Mouse (Mus musculus) liver, embryonic 14.5 days (tissue): ENCODE results near the gene Gm8369. TPM values are rescaled to one million over a fixed set of nuclear protein-coding genes. Genes with fewer than 3 reads are reported as not detected.
"Not testable (repeated sequence)": the region's sequence is repeated elsewhere in the genome, so short reads cannot be mapped to it uniquely, and the experiment has no call there.

Source experiments
- ATAC-seq: fragments of 200-750 bp; cut with Nextera tagmentation; 2 replicates; pipeline ENCODE4 v1.8.0; 2017; ENCODE audit warnings: moderate number of reproducible peaks, mild to moderate bottlenecking, moderate library complexity; ENCODE audit not compliant: insufficient read depth
- DNase-seq, 3 experiments: peaks; one replicate each; pipeline ENCODE4 v3.0.0-alpha.2; 2012 to 2013; ENCODE audit warnings: low read depth in 3 of 3, low spot score in 3 of 3
- H3K27ac ChIP-seq: fragments of 300-500 bp; sonication (generic); 2 replicates; pipeline ENCODE4 v1.5.1; 2014; ENCODE audit warnings: moderate library complexity, mild to moderate bottlenecking, control low read depth, inconsistent platforms
- H3K27me3 ChIP-seq: fragments of 300-500 bp; sonication (generic); 2 replicates; pipeline ENCODE4 v1.6.1; 2014; ENCODE audit warnings: mild to moderate bottlenecking, low read length, moderate library complexity; ENCODE audit not compliant: control insufficient read depth, insufficient read depth
- H3K36me3 ChIP-seq: fragments of 300-500 bp; sonication (generic); replicated peaks from 2 replicates; pipeline ENCODE4 v1.6.1; 2014; ENCODE audit warnings: low read depth; ENCODE audit not compliant: control insufficient read depth, insufficient read depth
- H3K4me1 ChIP-seq, 2 experiments: fragments of 200-500 bp in 1 of 2; fragments of 300-500 bp in 1 of 2; sonication (generic) in 1 of 2; replicated peaks; 2 replicates each; pipeline ENCODE4 v1.6.1; 2012 to 2014; ENCODE audit warnings: antibody characterized with exemption in 1 of 2, inconsistent platforms in 1 of 2, low read length in 1 of 2; ENCODE audit not compliant: control insufficient read depth in 2 of 2, insufficient read depth in 2 of 2
- H3K4me2 ChIP-seq: fragments of 300-500 bp; sonication (generic); 2 replicates; pipeline ENCODE4 v1.6.1; 2014; ENCODE audit warnings: low read depth, mild to moderate bottlenecking, control low read depth, moderate library complexity
- H3K4me3 ChIP-seq, 2 experiments: fragments of 200-500 bp in 1 of 2; fragments of 300-500 bp in 1 of 2; sonication (generic) in 1 of 2; 2 replicates each; pipeline ENCODE4 v1.5.1; 2012 to 2014; ENCODE audit warnings: low read depth in 2 of 2, low read length in 2 of 2, mild to moderate bottlenecking in 2 of 2, control low read depth in 1 of 2, inconsistent platforms in 1 of 2, moderate library complexity in 1 of 2; ENCODE audit not compliant: insufficient read depth in 1 of 2
- H3K9ac ChIP-seq: fragments of 300-500 bp; sonication (generic); replicated peaks from 2 replicates; pipeline ENCODE4 v1.6.1; 2014; ENCODE audit warnings: mild to moderate bottlenecking, control low read depth, moderate library complexity
- H3K9me3 ChIP-seq: fragments of 300-500 bp; sonication (generic); 2 replicates; pipeline ENCODE4 v1.6.1; 2016; ENCODE audit warnings: low read length, mixed read lengths; ENCODE audit not compliant: control insufficient read depth
- CTCF ChIP-seq: IDR thresholded peaks from 2 replicates; pipeline ENCODE4 v1.5.1; 2016; ENCODE audit warnings: antibody characterized with exemption, low read depth, control low read depth
- EP300 ChIP-seq: IDR thresholded peaks from 2 replicates; pipeline ENCODE4 v1.6.1; 2016; ENCODE audit warnings: antibody characterized with exemption, low read depth
- WGBS: fragments of 180-500 bp; shearing (Covaris S2); extraction: QIAGEN DNeasy Blood & Tissue Kit; methylation state at CpG from one replicate; pipeline ENCODE4 v1.1.7; 2014; ENCODE audit not compliant: insufficient replicate concordance; 5-methylcytosine and 5-hydroxymethylcytosine counted together
- polyA plus RNA-seq, 2 experiments: library from polyadenylated mRNA; depleted of rRNA in 1 of 2; stranded (reverse) in 1 of 2; unstranded in 1 of 2; fragments of >200 nt; fragmentation: Nextera tagmentation in 1 of 2; extraction: Ambion mirVana in 1 of 2; gene quantifications; 2 replicates each; pipeline versions ENCODE4 v1.2.1 to v1.2.3; 2012 to 2014

Gm8369 gene
- polyA plus RNA-seq, 2 experiments: 0.07 TPM; not detected in 1

- H3K27ac ChIP-seq: no peak overlapping the region
- H3K36me3 ChIP-seq: no peaks in the 10 kb centered on the region
- no peaks in the 10 kb centered on the region for H3K4me1 ChIP-seq
- H3K27me3 ChIP-seq: no peaks in the 10 kb centered on the region
- H3K4me3 ChIP-seq: no peak overlapping the region
- ATAC-seq (no peak), DNase-seq (no peak)
- TF ChIP-seq CTCF (no peak), EP300 (no peak)
- no peak overlapping the region for H3K9ac ChIP-seq
- WGBS: 64% methylated on average over 1 of the region's 1 CpGs
- H3K9me3 ChIP-seq: no peaks in the 10 kb centered on the region
- H3K4me2 ChIP-seq: no peak overlapping the region
These were observed 6.9 kb downstream of the Gm8369 start for GRCm38 (mm10) chr19:11492671-11493070.

DNA sequence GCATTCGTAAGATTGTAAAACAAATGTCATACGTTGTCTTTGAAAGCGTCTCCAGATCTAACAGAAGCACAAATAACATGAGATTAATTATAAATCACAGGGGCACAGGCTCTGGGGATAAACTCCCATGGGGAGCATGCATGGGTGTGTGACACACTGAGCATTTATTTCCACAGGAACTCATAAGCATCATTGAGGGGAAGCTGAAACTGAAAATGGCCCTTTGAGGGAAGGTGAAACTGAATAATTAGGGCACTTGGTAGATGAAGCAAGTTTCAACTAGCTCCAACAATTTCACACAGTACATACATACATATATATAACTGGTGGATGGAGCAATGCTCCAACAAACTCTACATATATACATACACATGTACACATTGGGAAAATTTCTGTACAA is 8.8 kb downstream of the Gm8369 start:
- WGBS: 55% methylated on average over 3 of the region's 3 CpGs
- TF ChIP-seq EP300 (no peak), CTCF (no peak)
- no peak for DNase-seq

DNA sequence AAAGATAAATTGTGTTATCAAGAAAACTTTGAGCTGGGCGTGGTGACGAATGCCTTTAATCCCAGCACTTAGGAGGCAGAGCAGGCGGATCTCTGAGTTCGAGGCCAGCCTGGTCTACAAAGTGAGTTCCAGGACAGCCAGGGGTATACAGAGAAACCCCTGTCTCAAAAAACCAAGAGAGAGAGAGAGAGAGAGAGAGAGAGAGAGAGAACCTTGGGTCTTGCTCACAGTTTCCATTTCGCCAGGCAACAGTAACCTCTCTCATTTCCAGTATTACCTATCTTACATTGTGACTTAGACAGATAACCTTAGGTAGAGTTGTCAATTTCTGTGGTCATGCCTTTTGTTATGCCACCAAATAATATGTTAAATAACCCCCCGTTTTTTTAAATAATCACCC is 10.6 kb downstream of the Gm8369 start:
- H3K9me3 ChIP-seq: no peaks in the 10 kb centered on the region
- DNase-seq: no peak
- no peak overlapping the region for H3K4me3 ChIP-seq
- H3K4me1 ChIP-seq: no peaks in the 10 kb centered on the region
- ATAC-seq: no peak
- H3K36me3 ChIP-seq: no peaks in the 10 kb centered on the region
- TF ChIP-seq EP300: no peak
- no peak for TF ChIP-seq CTCF
- H3K4me2 ChIP-seq: no peak overlapping the region
- WGBS: 54% methylated on average over 6 of the region's 6 CpGs
- H3K27me3 ChIP-seq: no peaks in the 10 kb centered on the region
- no peak overlapping the region for H3K27ac ChIP-seq
- no peak overlapping the region for H3K9ac ChIP-seq

More for the DNA sequence above, 8.8 kb downstream of the Gm8369 start:
- no peak overlapping the region for H3K9ac ChIP-seq
- no peaks in the 10 kb centered on the region for H3K36me3 ChIP-seq
- H3K27ac ChIP-seq: no peak overlapping the region
- H3K27me3 ChIP-seq: no peaks in the 10 kb centered on the region
- no peak for ATAC-seq
- no peaks in the 10 kb centered on the region for H3K4me1 ChIP-seq
- no peak overlapping the region for H3K4me2 ChIP-seq
- no peak overlapping the region for H3K4me3 ChIP-seq
- no peaks in the 10 kb centered on the region for H3K9me3 ChIP-seq

GRCm38 (mm10) chr19:11497300-11497699 is 11.6 kb downstream of the Gm8369 start:
- H3K4me1 ChIP-seq, DNase-seq: not testable (repeated sequence)
- WGBS: 29% methylated on average over 1 of the region's 1 CpGs

DNA sequence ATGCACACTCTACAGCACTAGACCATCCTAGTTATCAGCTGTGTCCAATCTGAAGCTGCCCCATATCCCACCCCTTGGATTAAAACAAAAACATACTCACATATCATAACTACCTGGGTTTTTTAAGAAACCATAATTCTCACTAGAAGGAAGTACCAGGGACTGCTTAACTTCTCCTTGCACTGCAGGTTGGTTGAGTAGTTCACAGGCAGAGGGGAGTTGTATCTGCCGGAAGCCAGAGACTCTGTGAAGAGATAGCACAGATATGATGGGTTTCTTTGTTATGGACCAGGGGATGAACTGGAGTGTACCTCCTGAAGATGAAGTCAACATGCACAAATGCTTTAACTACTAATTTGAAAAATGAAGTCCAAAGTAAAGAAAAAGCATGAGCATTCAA is 15.1 kb downstream of the Gm8369 start:
- ATAC-seq (no peak), DNase-seq (no peak)
- TF ChIP-seq EP300 (no peak), CTCF (no peak)
- Histone ChIP-seq H3K9ac (no peak overlapping the region), H3K27me3 (no peaks in the 10 kb centered on the region), H3K4me1 (no peaks in the 10 kb centered on the region), H3K4me2 (no peak overlapping the region), H3K27ac (no peak overlapping the region), H3K4me3 (no peak overlapping the region), H3K9me3 (no peaks in the 10 kb centered on the region), H3K36me3 (no peaks in the 10 kb centered on the region)
- WGBS: 61% methylated on average over 1 of the region's 1 CpGs

More at GRCm38 (mm10) chr19:11497300-11497699, 11.6 kb downstream of the Gm8369 start:
- not testable (repeated sequence) for H3K27me3 ChIP-seq, H3K36me3 ChIP-seq, H3K4me3 ChIP-seq, H3K4me2 ChIP-seq, H3K9ac ChIP-seq, H3K27ac ChIP-seq, ATAC-seq, H3K9me3 ChIP-seq

DNA sequence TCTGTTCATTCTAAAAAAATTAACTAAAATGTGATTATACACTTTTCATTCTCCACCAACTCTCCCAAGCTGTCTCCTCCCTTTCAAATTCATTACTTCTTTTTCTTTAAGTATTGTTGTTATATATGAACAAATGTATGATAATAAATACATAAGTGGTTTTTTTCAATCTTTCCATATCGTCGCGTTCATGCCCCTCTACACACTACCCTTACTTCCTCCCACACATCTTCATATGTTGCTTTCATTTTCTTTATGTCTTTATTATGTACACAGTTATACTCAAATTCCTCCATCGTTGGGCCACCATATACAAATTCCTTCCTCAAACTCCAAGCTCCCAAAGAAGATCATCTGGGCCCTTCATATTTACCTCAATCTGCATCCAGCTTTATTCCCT is 15.6 kb downstream of the Gm8369 start:
- Histone ChIP-seq H3K27ac (no peak overlapping the region), H3K4me1 (no peaks in the 10 kb centered on the region), H3K9me3 (no peaks in the 10 kb centered on the region), H3K4me2 (no peak overlapping the region), H3K4me3 (no peak overlapping the region), H3K27me3 (no peaks in the 10 kb centered on the region), H3K36me3 (no peaks in the 10 kb centered on the region), H3K9ac (no peak overlapping the region)
- 66% methylated on average over 4 of the region's 4 CpGs for WGBS
- no peak for TF ChIP-seq CTCF
- no peak for TF ChIP-seq EP300
- no peak for ATAC-seq
- no peak for DNase-seq
